Mouse (Mus musculus) C2C12 (cell line): ENCODE measurements around the gene Cfap97d1.

Experiments
- CEBPB ChIP-seq: IDR thresholded peaks from one replicate; pipeline ENCODE4 v1.6.1; 2011; ENCODE audit warnings: low read depth, mild to moderate bottlenecking, control low read depth, moderate library complexity
- CTCF ChIP-seq: IDR thresholded peaks from one replicate; pipeline ENCODE4 v1.5.1; 2011; ENCODE audit not compliant: control insufficient read depth, insufficient read depth, insufficient read length
- FOSL1 ChIP-seq: IDR thresholded peaks from one replicate; pipeline ENCODE4 v1.8.0; 2011; ENCODE audit warnings: mild to moderate bottlenecking, low read length; ENCODE audit not compliant: poor library complexity, insufficient read depth, severe bottlenecking
- MAX ChIP-seq: IDR thresholded peaks from one replicate; pipeline ENCODE4 v1.6.1; 2011; ENCODE audit warnings: mild to moderate bottlenecking, control low read depth
- MYOD1 ChIP-seq: IDR thresholded peaks from one replicate; pipeline ENCODE4 v1.6.1; 2011; ENCODE audit warnings: low read depth; ENCODE audit not compliant: control insufficient read depth, insufficient read length
- MYOG ChIP-seq: IDR thresholded peaks from one replicate; pipeline ENCODE4 v1.6.1; 2011; ENCODE audit not compliant: control insufficient read depth, insufficient read length; ENCODE audit errors: extremely low read depth
- USF1 ChIP-seq: IDR thresholded peaks from one replicate; pipeline ENCODE4 v1.6.1; 2011; ENCODE audit warnings: low read depth, mild to moderate bottlenecking, control low read depth, moderate library complexity

GRCm38 (mm10) chr11:101937108-101937507 lies 47.0 kb upstream of the Cfap97d1 start:
- TF ChIP-seq CTCF (no peak), USF1 (no peak), CEBPB (no peak), MAX (no peak), MYOD1 (no peak), MYOG (no peak), FOSL1 (no peak)
